Mouse (Mus musculus): Measurements from ENCODE around the gene Lin7a.

GRCm38 (mm10) chr10:107254656-107255055 lies 16.8 kb upstream of the Lin7a start:
- no peak for TF ChIP-seq CTCF (IDR thresholded peaks at IDR 0.05; ENCODE audit: borderline replicate concordance, insufficient read depth, low read length)
- no peak for TF ChIP-seq POLR2A (IDR thresholded peaks at IDR 0.05; ENCODE audit: low read depth, low read length)

Data from embryonic fibroblast, embryonic 13.5 days (primary cell).